Mouse (Mus musculus): ENCODE data around the gene Acat1. TPM values are rescaled to one million over a fixed set of nuclear protein-coding genes. Genes with fewer than 3 reads are reported as not detected.

Acat1 gene
- polyA plus RNA-seq, 1 experiment from 2014 or later, result 86.2 TPM

GRCm38 (mm10) chr9:53535416-53536320 is 74.5 kb downstream of the Acat1 start:
- ChIA-PET CTCF (no interaction called here), POLR2A (interaction anchor here (0.6 kb wide), 2 partner anchors 88 to 1477 kb away, joined by 3 read pairs; no protein-coding TSS in a partner anchor)
- in situ Hi-C loops (cut with MboI; ENCODE audit: low pct_unique_long_range_greater_than_20kb), result no loop called here
- ATAC-seq (no peak), DNase-seq (ENCODE audit: low read depth, low spot score) (no peak)
- no peaks in the 10 kb centered on the region for H3K27me3 ChIP-seq
- TF ChIP-seq CTCF (IDR thresholded peaks at IDR 0.05), result no peak

Other genes with a start within 250 kb of the Acat1 start
- 32.3 TPM for gene Kdelc2, start 226.4 kb downstream of the Acat1 start, polyA plus RNA-seq (2021)
- 0.13 TPM for gene 4930550C14Rik, start 208.1 kb downstream of the Acat1 start, polyA plus RNA-seq (2021)
- gene Atm, start 73.6 kb downstream of the Acat1 start, polyA plus RNA-seq (2021), result 16.9 TPM
- 17.4 TPM for gene Npat, start 73.3 kb downstream of the Acat1 start, polyA plus RNA-seq (2021)
- gene Cul5, start 59.6 kb upstream of the Acat1 start, polyA plus RNA-seq (2021), result 33.8 TPM
- gene Rab39, start 95.8 kb upstream of the Acat1 start, polyA plus RNA-seq (2021), result not detected
- 4.5 TPM for gene Slc35f2, start 161.2 kb upstream of the Acat1 start, polyA plus RNA-seq (2021)
- gene Sln, start 239.8 kb upstream of the Acat1 start, polyA plus RNA-seq (2021), result not detected